Mouse (Mus musculus) megakaryocyte, embryonic 14.5 days (primary cell): ENCODE results near the gene Pate2.

ENCODE experiments used
- FLI1 ChIP-seq: IDR thresholded peaks from 2 replicates; pipeline ENCODE4 v1.6.1; 2012; ENCODE audit warnings: low read length, inconsistent platforms, mixed read lengths
- GATA1 ChIP-seq: IDR thresholded peaks from 3 replicates; pipeline ENCODE4 v1.6.1; 2012; ENCODE audit warnings: mixed read lengths, low read length, inconsistent platforms, borderline replicate concordance

DNA sequence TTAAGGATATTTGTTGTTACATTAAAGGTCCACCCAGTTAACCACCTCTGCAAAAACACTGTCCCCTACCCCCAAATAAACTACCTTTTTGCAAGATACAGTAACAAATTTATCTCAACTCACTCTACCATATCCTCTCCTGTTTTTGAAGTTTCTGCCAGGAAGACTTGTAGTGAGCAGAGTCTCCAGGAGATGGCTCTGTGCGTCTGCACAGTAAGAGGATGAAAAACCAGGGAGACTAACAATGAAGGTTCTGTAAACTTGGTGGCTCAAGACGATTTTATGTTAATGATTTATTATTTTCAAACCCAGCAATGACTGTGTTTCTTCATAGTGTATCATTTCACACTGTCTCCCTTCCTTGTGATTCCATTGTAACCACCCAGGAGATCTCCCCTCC lies 22.8 kb downstream of the Pate2 start:
- TF ChIP-seq GATA1 (no peak), FLI1 (no peak)
